Mouse (Mus musculus): ENCODE results near the gene Usp53. TPM values are rescaled to one million over a fixed set of nuclear protein-coding genes. Genes with fewer than 3 reads are reported as not detected.
A peak's percentile ranks its signal among the peaks of the same experiment; 100 is the strongest.

Usp53 gene
- polyA plus RNA-seq (2015; fragmentation: Nextera tagmentation; extraction: Ambion mirVana), result 6.5 and 7.3 TPM in 2 replicates

DNA sequence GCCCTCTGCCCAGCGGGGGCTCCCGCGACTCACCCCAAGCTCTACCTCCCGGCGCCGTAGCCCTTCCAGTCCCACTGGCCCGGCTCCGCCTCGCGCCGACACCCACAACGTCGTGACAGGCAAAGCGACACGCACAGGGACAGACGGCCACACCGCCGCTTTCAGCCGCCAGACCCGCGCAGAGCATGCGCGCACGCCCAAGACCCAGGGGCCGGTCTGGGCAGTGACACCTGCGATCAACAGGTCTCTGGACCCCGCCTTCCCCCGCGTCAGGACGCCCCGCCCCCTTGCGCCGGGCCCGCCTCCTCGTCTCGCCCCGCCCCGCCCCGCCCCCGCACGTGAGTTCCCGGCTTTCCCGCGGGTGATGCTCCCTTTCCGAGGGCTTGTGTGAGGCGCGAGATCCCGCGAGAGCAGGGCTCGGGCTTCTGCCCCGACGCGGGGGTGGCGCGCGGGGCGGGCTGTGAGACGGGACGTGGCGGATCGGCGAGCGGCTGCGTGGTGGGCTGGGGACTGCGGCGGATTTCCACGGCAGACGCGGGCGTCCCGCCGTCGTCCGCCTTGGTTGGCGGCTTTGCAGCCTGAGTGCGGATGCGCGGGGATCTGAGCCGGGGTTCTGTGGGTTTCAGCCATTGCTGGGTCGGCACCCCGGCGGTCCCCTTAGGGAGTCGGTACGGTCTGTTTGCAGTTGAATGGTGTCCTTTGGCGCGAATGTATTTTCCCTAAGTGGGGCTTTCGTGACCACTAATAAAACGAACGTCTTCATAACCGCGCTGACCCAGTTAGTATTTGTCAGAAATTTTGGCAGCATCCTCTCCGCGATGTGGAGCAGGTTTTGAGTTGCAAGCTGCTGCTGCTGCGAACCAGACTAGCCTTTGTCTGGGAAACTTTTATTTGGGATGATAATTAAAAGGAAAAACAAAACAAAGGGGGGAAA lies at the start of gene Usp53:
TSS of gene Usp53 (minus strand) at position 262 of the 934 bp plus-strand sequence.
- peak within 1 kb of the TSS; percentile 73 for H3K4me2 ChIP-seq
- H3K9ac ChIP-seq, result peak within 1 kb of the TSS; percentile 88
- ATAC-seq (ENCODE audit: insufficient number of reproducible peaks, insufficient read depth, low FRiP score, low TSS enrichment, low read depth), result peak; percentile 96
- no peaks in the 10 kb centered on the region for H3K36me3 ChIP-seq
- under 1% methylated on average over 90 of the region's 94 CpGs for WGBS
- H3K4me3 ChIP-seq, result peak within 1 kb of the TSS; percentile 84
- peaks cover 5% of the 10 kb centered on the region for H3K4me1 ChIP-seq
- no peaks in the 10 kb centered on the region for H3K9me3 ChIP-seq
- H3K27me3 ChIP-seq, result no peaks in the 10 kb centered on the region
- H3K27ac ChIP-seq, result peak within 1 kb of the TSS; percentile 95

DNA sequence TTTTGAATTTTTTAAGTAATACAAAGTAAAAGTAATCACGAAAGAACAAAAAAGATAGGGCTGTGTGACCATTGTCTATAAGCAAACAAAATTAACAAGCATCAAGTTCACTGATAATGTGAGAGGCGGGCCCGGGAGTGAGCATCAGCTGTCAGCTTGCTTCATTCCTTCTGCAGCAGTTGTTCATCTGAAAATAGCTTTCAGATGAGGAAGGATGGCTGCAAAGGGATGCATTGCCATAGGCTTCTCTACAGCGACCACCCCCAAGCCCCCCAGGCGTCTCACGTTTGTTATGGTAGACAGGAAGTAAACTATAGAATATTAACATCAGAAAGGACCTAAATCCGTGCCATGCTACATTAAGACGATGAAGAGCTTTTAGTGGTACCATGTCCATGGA lies 49.5 kb upstream of the Usp53 start:
- Histone ChIP-seq H3K9ac (no peak overlapping the region), H3K4me3 (no peak overlapping the region), H3K4me2 (no peak overlapping the region), H3K27ac (no peak overlapping the region), H3K27me3 (no peaks in the 10 kb centered on the region), H3K36me3 (no peaks in the 10 kb centered on the region), H3K9me3 (no peaks in the 10 kb centered on the region), H3K4me1 (no peaks in the 10 kb centered on the region)
- WGBS, result 55% methylated on average over 8 of the region's 8 CpGs
- no peak for ATAC-seq (ENCODE audit: insufficient number of reproducible peaks, insufficient read depth, low FRiP score, low TSS enrichment, low read depth)

DNA sequence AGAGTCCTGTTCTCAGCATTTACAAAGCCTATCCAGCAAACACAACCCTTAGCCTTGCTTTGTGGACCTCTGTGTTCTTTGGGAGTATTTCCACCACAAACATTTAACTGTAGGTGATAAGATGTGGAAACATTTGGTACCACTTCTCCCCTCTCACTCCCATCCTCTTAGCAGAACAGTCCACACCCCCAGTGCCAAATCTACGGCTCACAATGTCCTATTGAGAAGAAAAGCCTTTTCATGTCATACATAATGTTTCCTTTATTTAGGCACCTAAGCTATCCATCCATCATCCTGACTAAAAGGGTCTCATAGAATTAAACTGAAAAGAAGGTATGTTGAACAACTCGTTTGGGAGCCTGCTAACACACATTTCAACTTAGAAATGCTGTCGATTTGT lies 41.3 kb upstream of the Usp53 start:
- WGBS, result 57% methylated on average over 3 of the region's 3 CpGs
- Histone ChIP-seq H3K27ac (no peak overlapping the region), H3K4me3 (no peak overlapping the region), H3K4me2 (no peak overlapping the region), H3K4me1 (no peaks in the 10 kb centered on the region), H3K36me3 (no peaks in the 10 kb centered on the region), H3K27me3 (no peaks in the 10 kb centered on the region), H3K9me3 (no peaks in the 10 kb centered on the region), H3K9ac (no peak overlapping the region)
- no peak for ATAC-seq (ENCODE audit: insufficient number of reproducible peaks, insufficient read depth, low FRiP score, low TSS enrichment, low read depth)

DNA sequence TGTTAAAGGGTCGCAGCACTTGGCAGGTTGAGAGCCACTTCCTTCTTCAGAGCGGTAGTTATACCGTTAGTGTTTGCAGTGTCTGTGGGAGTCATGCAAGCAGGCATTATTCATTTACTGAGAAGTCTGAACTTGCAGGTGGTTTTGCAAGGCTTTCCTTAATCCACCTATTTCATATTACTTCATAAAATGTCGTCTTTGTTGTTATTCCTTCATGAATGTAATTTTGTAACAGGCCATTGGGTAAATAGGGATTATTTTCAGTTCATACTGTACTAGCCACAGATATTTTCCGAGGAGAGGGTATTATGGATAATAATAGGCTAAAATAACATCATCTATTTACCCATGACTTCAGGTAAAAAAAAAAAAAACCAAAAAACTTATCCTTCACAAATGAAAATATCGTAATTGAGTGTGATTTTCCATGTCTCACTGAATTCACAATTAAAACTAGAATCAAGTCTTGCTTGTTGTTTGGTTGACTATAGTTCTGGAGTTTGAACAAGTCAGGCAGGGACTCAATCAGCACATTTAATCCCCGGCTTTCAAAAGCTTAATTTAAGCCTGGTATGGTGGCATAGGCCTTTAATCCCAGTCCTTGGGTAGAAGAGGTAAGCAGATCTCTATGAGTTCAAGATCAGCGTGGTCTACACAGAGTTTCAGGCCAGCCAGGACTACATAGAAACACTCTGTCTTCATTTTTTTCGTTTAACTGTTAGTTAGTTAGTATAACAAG lies 40.4 kb upstream of the Usp53 start:
- WGBS, result 77% methylated on average over 9 of the region's 9 CpGs
- H3K27me3 ChIP-seq, result no peaks in the 10 kb centered on the region
- H3K4me2 ChIP-seq, result no peak overlapping the region
- no peak overlapping the region for H3K27ac ChIP-seq
- H3K4me1 ChIP-seq, result no peaks in the 10 kb centered on the region
- no peaks in the 10 kb centered on the region for H3K9me3 ChIP-seq
- no peak overlapping the region for H3K4me3 ChIP-seq
- ATAC-seq (ENCODE audit: insufficient number of reproducible peaks, insufficient read depth, low FRiP score, low TSS enrichment, low read depth), result no peak
- H3K36me3 ChIP-seq, result no peaks in the 10 kb centered on the region
- no peak overlapping the region for H3K9ac ChIP-seq

DNA sequence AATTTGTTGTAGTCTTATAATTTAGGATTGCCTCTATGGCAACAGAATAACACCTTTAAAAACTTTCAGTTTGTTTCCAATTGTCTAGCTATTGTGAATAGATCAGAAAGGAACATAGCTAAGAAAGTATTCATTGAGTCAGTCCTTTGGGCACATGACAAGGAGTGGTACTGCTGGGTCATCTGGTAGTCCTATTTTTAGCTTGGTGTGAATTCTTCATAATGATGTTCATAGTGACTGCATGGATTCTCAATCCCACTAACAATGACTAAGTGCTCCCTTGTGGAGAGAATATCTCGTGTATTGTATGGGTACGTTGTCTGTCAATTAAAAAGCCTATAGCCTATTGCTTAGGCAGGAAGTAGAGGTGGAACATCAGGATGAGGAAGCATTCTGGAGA lies 34.5 kb upstream of the Usp53 start:
- H3K9ac ChIP-seq, result no peak overlapping the region
- no peaks in the 10 kb centered on the region for H3K36me3 ChIP-seq
- no peaks in the 10 kb centered on the region for H3K27me3 ChIP-seq
- no peak overlapping the region for H3K4me3 ChIP-seq
- no peak overlapping the region for H3K27ac ChIP-seq
- no peaks in the 10 kb centered on the region for H3K9me3 ChIP-seq
- no peaks in the 10 kb centered on the region for H3K4me1 ChIP-seq
- H3K4me2 ChIP-seq, result no peak overlapping the region
- no peak for ATAC-seq (ENCODE audit: insufficient number of reproducible peaks, insufficient read depth, low FRiP score, low TSS enrichment, low read depth)
- 86% methylated on average over 2 of the region's 2 CpGs for WGBS

DNA sequence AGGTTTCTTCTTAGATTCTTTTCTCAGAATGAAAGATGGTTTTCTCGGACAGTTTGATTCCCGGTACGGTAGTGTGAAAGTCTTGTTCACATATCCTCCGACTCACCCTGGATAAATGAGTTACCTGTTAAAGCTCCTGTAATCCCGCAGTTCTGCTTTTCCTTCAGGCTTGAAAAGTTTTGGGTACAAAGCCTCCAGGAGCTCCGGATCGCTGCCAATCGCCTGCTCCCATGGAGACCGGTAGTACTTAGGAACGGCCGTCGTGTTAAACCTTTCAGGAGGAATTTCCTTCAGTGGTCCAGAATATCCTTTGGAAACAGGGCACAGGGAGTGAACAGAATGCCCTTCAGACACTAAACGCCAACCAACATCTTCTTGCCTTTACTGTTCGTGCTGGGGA lies 29.2 kb upstream of the Usp53 start:
- Histone ChIP-seq H3K4me1 (0 out of 2 replicates have a peak, but pooled peaks cover 5% of the 10 kb centered on the region), H3K27ac (no peak overlapping the region), H3K4me3 (no peak overlapping the region), H3K9me3 (no peaks in the 10 kb centered on the region), H3K9ac (no peak overlapping the region), H3K4me2 (no peak overlapping the region), H3K27me3 (no peaks in the 10 kb centered on the region), H3K36me3 (no peaks in the 10 kb centered on the region)
- 89% methylated on average over 14 of the region's 14 CpGs for WGBS
- no peak for ATAC-seq (ENCODE audit: insufficient number of reproducible peaks, insufficient read depth, low FRiP score, low TSS enrichment, low read depth)

DNA sequence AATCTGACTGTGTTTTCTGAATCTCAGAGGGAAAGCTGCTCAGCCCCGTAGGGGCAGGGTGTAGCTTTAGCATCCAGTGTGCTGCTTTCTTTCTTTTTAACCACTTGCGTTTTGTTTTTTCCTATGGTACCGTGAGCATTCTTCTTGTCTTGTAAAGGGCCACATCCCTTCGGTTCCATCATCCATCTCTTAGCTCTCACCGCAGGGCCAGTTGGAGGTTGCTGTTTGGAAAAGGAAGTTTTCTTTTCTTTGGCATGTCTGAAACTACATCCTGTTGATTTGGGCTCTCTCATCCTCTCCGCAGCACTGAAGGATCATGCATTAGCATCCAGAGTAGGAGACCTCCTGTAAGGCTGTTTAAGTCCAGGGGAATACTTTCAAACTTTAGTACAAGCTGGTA lies 25.1 kb upstream of the Usp53 start:
- WGBS, result 48% methylated on average over 6 of the region's 6 CpGs
- H3K36me3 ChIP-seq, result no peaks in the 10 kb centered on the region
- ATAC-seq (ENCODE audit: insufficient number of reproducible peaks, insufficient read depth, low FRiP score, low TSS enrichment, low read depth), result no peak
- H3K27me3 ChIP-seq, result no peaks in the 10 kb centered on the region
- 0 out of 2 replicates have a peak, but pooled peaks cover 5% of the 10 kb centered on the region for H3K4me1 ChIP-seq
- H3K4me2 ChIP-seq, result no peak overlapping the region
- no peak overlapping the region for H3K9ac ChIP-seq
- H3K27ac ChIP-seq, result no peak overlapping the region
- no peaks in the 10 kb centered on the region for H3K9me3 ChIP-seq
- no peak overlapping the region for H3K4me3 ChIP-seq

DNA sequence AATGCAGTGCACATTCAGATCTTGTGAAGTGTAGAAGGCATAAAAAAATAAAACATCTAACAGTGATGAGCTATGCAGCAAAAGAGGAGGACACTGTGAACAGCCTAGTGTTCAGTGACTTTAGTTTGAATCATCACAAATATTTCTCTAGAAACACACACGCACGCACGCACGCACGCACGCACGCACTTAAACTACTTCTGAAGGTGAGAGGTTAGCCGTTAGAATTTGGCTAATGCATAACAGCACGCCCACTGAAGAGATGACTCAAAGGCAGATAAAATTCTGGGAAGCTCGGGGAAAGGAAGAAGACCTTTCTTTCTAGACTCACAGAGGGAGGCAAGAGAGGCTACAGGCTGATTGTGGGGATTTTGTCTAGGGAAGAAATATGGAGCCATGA lies 23.1 kb upstream of the Usp53 start:
- 83% methylated on average over 10 of the region's 10 CpGs for WGBS
- no peaks in the 10 kb centered on the region for H3K9me3 ChIP-seq
- ATAC-seq (ENCODE audit: insufficient number of reproducible peaks, insufficient read depth, low FRiP score, low TSS enrichment, low read depth), result no peak

DNA sequence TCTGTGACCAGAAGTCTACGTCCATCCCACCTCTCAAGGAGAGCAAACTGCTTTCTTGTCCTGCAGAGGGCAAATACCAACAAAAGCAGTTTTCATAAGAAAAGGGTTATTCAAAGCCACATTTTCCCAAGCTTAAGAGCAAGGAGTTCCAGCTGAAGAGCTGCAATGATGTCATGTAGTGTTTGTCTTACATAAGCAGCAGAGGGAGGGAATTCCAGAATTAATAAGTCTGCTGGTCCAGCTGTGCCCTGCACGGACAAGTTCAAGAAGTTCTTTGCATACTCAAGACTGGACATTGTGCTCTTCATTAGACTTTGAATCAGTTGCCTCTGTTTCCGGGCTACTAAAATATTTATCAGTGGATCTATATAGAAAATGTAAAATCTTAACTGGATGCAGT lies 16.7 kb upstream of the Usp53 start:
- Histone ChIP-seq H3K4me3 (no peak overlapping the region), H3K27me3 (no peaks in the 10 kb centered on the region), H3K9ac (no peak overlapping the region), H3K36me3 (no peaks in the 10 kb centered on the region), H3K27ac (no peak overlapping the region), H3K9me3 (no peaks in the 10 kb centered on the region), H3K4me1 (no peaks in the 10 kb centered on the region), H3K4me2 (no peak overlapping the region)
- 76% methylated on average over 3 of the region's 3 CpGs for WGBS
- ATAC-seq (ENCODE audit: insufficient number of reproducible peaks, insufficient read depth, low FRiP score, low TSS enrichment, low read depth), result no peak

More for the DNA sequence above, 23.1 kb upstream of the Usp53 start:
- H3K4me3 ChIP-seq, result no peak overlapping the region
- no peak overlapping the region for H3K4me2 ChIP-seq
- H3K27ac ChIP-seq, result no peak overlapping the region
- no peak overlapping the region for H3K9ac ChIP-seq
- H3K36me3 ChIP-seq, result no peaks in the 10 kb centered on the region
- H3K4me1 ChIP-seq, result 0 out of 2 replicates have a peak, but pooled peaks cover 5% of the 10 kb centered on the region
- H3K27me3 ChIP-seq, result no peaks in the 10 kb centered on the region

DNA sequence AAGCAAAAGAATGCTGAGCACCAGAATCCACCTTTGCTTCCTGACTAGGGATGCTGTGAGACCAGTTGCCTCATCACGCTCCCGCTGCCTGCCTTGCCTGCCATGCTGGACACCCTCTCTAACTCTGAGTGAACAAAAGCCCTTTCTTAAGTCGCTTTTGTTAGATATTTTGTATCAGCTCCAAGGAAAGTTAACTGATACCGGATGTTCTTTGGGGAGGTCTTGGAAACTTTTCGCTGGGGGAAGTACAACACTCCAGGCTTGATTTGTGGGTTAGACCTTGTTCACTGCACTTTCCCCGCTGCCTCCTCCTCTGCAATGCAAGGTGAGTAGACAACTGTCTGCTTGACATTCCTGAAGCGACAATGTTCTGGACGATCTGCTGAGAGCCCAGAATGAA lies 14.2 kb upstream of the Usp53 start:
- Histone ChIP-seq H3K9ac (no peak overlapping the region), H3K4me3 (no peak overlapping the region), H3K27me3 (no peaks in the 10 kb centered on the region), H3K4me2 (no peak overlapping the region), H3K9me3 (no peaks in the 10 kb centered on the region), H3K4me1 (no peaks in the 10 kb centered on the region), H3K27ac (no peak overlapping the region), H3K36me3 (no peaks in the 10 kb centered on the region)
- 51% methylated on average over 8 of the region's 8 CpGs for WGBS
- ATAC-seq (ENCODE audit: insufficient number of reproducible peaks, insufficient read depth, low FRiP score, low TSS enrichment, low read depth), result no peak

DNA sequence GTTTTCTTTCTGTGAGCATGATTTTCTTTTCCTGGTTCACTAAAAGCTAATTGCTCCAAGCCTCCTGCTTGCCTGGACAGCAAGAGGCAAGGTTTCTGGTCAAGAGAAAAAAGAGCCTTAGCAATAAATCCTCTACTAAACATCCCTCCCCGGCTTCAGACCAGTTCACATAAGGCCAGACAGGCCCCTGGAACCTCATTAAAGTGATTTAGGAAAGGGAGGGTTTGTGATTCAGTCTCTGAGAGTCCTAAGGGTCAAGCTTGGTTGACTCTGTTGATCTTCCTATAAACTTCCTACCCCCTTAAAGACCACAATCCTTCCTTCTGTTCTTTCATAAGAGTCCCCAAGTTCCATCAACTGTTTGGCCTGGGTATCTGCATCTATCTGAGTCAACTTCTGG lies 12.7 kb upstream of the Usp53 start:
- Histone ChIP-seq H3K27me3 (no peaks in the 10 kb centered on the region), H3K4me3 (no peak overlapping the region), H3K27ac (no peak overlapping the region), H3K4me2 (no peak overlapping the region), H3K9me3 (no peaks in the 10 kb centered on the region), H3K36me3 (no peaks in the 10 kb centered on the region), H3K9ac (no peak overlapping the region), H3K4me1 (no peaks in the 10 kb centered on the region)
- no peak for ATAC-seq (ENCODE audit: insufficient number of reproducible peaks, insufficient read depth, low FRiP score, low TSS enrichment, low read depth)
- WGBS, result 86% methylated on average over 1 of the region's 1 CpGs

DNA sequence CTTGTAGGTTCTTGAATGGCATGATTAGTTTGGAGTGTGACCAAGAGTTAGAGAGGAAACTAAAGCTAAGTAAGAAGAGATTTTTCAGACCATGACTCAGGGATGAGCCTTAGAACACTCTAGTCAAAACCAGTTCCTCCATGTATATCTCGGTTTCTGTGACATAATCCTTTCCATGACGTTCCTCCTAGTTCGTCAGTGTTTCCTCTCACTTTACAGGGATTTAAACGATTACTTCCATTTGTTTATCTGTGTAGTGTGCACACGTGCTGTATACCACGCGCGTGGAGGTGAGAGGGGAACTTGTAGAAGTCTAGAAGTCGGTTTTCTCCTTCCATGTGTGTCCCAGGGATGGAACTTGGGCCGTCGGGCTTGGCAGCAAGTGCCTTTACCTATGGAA lies 2.6 kb upstream of the Usp53 start:
- ATAC-seq (ENCODE audit: insufficient number of reproducible peaks, insufficient read depth, low FRiP score, low TSS enrichment, low read depth), result no peak
- H3K27ac ChIP-seq, result no peak overlapping the region
- H3K4me1 ChIP-seq, result peaks cover 5% of the 10 kb centered on the region
- no peaks in the 10 kb centered on the region for H3K36me3 ChIP-seq
- H3K4me3 ChIP-seq, result no peak overlapping the region
- WGBS, result 89% methylated on average over 11 of the region's 11 CpGs
- H3K4me2 ChIP-seq, result no peak overlapping the region
- H3K9ac ChIP-seq, result no peak overlapping the region
- H3K27me3 ChIP-seq, result no peaks in the 10 kb centered on the region
- H3K9me3 ChIP-seq, result no peaks in the 10 kb centered on the region

Measured in embryonic facial prominence, embryonic 13.5 days (tissue).